Mouse (Mus musculus): ENCODE data around the gene Tsg101.

Gene Tsg101

GRCm38 (mm10) chr7:46919551-46920176 is at the start of gene Tsg101:
TSS of gene Tsg101 (minus strand) at chr7:46919969.
- peak; percentile 95 for DNase-seq (ENCODE audit: low read depth, low spot score)

- DNase-seq (ENCODE audit: low read depth, low spot score): no peak
These were observed 44.3 kb upstream of the Tsg101 start for GRCm38 (mm10) chr7:46964070-46964469.

DNA sequence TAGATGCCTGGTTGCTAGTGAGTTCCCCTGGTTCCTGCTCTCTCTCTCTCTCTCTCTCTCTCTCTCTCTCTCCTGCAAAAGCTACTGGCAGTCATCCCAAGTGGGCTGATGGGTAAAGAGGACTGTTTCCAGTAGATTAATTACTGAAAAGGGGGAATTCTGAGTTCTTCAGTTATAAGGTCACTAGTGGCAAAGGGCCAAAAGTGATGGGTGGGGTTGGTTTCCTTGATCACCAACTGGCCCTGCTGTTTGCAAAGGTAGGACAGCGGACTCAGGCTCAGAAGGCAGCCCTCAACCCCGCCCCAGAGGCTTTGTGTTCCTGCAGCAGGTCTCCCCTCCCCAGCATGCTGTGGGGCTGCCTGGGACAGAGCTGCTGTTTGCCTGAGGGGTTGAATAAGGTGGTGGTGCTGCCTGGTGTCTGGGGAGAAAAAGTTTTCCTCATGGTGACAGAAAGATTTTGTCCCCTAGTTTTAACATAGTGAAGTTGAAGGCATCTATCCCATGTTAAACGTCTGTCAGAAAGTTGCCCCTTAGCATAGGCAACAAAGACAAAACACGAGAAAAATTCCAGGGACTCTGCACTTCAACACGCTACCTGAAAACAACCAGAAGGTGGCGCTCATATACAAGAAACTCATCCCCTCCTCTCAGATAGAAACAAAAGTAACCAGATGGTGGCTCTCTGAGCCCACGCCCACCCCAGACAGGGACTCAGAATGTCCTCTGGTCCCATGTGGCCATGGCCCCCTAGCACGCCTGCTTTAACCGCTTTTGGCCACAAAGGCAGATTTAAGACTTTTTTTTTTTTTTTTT is 43.2 kb upstream of the Tsg101 start:
- DNase-seq (ENCODE audit: low read depth, low spot score): peak; percentile 80

DNA sequence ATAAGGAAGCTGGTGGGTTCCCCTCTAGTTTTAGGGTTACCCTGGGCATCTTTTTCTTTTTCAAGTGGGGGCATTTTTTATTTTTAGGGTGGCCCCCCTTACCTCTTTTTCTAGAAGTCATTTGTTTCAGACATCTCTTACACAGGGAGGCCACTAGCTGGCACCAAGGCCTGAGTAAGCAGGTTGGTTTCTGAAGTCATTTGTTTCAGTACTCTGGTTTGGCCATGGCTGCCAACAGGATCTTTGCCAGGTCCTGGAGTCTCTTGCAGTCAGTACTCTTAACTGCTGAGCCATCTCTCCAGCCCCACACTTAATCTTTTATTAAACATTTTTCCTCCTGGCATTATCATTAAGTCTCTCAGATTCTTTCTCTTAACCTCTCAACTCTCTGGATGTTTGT is 42.4 kb upstream of the Tsg101 start:
- DNase-seq (ENCODE audit: low read depth, low spot score): no peak

- DNase-seq (ENCODE audit: low read depth, low spot score): no peak
These were observed 41.2 kb upstream of the Tsg101 start for GRCm38 (mm10) chr7:46960991-46961390.

DNA sequence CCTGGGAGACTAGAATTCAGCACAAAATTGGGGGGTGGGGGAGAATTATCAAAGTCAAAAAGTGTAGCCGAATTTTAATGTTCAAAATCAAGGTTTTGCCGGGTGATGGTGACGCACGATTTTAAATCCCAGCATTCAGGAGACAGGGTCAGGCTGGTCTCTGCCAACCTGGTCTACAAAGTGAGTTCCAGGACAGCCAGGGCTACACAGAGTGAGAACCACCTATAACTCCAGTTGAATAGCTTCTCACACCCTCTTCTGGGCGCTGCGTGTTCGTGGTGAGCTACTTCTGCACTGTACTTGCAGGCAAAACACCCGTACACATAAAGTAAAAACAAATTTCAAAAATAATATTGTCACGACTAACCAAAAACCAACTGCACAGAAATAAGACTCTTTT is 39.1 kb upstream of the Tsg101 start:
- DNase-seq (ENCODE audit: low read depth, low spot score): peak; percentile 30

GRCm38 (mm10) chr7:46957831-46958691 is 38.3 kb upstream of the Tsg101 start, which contains the start of gene Uevld:
TSS of gene Uevld (minus strand) at chr7:46958527.
- peak; percentile 96 for DNase-seq (ENCODE audit: low read depth, low spot score)

GRCm38 (mm10) chr7:46935847-46936246 is 16.1 kb upstream of the Tsg101 start:
- peak; percentile 54 for DNase-seq (ENCODE audit: low read depth, low spot score)

GRCm38 (mm10) chr7:46934788-46935187 is 15.0 kb upstream of the Tsg101 start:
- no peak for DNase-seq (ENCODE audit: low read depth, low spot score)

DNA sequence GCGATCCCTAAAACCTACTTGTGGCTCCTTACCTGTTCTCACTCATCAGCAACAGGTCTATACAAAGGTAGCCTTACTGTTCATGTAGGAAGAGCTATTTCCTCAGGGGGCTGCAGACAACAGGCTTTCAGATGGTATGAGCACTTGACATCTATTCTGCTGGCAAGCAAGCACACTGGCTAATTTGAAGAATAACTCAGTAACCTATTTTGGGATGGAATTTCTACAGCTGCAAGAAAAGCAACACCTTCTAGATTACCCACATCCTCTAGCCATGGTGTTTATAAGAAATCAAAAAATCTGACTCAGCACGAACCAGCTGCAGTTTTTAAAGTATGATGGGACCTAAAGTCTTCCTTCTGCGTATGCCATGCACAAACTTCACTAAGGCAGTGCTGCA is 11.6 kb upstream of the Tsg101 start:
- DNase-seq (ENCODE audit: low read depth, low spot score): no peak

- DNase-seq (ENCODE audit: low read depth, low spot score): no peak
These were observed 8.5 kb upstream of the Tsg101 start for GRCm38 (mm10) chr7:46928291-46928690.

- no peak for DNase-seq (ENCODE audit: low read depth, low spot score)
These were observed 2.3 kb upstream of the Tsg101 start for GRCm38 (mm10) chr7:46922075-46922474.

DNA sequence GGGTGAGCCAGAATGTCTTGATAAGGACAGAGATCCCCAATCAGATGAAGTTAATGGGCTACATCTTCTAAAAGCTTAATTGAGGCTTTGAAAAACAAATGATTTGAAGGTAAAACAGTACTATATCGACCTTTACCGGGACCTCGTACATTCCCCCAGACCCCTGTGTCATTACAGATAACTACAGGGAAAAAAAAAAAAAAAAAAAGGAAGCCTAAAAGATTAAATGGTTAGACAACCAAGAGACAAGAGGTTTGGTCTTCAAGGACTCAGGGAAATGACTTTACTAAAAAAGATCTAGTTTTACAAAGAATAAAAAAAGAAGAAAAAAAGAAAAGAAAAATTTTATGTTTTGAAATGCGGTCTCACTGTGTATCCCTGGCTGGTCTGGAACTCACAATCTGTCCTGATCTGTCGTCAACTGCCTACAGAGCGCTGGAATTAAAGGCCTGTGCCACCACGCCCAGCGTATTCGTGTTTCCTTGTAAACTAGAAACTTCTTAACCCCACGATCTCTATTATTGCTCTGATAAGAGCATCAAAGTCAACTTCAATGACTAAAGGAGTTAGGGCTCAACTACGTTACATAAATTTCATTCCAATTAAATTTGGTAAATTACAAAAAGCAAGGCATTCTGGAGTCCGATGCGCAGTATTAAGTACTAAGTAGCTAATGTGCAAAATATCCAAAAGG is 944 bp downstream of the Tsg101 start:
- peak; percentile 50 for DNase-seq (ENCODE audit: low read depth, low spot score)

DNA sequence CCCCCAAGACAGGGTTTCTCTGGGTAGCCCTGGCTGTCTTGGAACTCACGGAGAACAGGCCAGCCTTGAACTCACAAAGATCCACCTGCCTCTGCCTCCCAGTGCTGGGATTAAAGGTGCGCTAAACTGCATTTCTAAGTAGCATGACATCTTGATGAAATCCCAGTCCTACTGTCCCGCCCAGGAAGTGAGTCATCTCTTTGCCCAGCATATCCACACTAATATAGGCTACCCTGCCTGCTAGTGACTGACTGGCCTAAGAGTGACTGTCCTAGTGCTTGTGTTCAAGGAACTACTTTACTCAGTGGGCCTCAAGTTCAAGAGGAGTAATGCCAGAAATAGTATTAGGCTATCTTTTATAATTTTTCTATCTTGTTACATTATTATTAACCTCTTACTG is 3.4 kb downstream of the Tsg101 start:
- no peak for DNase-seq (ENCODE audit: low read depth, low spot score)

GRCm38 (mm10) chr7:46911250-46911649 is 8.5 kb downstream of the Tsg101 start:
- DNase-seq (ENCODE audit: low read depth, low spot score): no peak

DNA sequence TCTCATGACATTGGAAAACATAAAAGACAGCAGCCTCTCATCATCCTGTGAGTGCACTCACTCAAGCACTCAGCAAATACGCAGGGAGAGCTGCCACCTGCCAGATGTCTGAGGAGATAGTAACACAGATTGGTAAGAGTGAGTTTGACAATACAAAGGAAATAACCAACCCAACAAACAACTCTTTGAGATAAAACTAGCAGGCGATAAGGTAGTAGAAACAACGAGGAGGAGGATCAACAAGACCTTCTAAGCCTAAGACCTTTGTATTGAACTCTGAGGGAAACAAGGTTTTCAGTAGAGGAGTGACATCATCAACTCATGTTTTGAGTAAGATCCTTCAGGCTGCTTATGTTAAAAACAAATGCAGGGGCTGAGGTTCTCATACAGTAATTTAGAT is 20.4 kb downstream of the Tsg101 start:
- DNase-seq (ENCODE audit: low read depth, low spot score): no peak

GRCm38 (mm10) chr7:46895511-46895910 is 24.3 kb downstream of the Tsg101 start:
- DNase-seq (ENCODE audit: low read depth, low spot score): peak; percentile 54

DNA sequence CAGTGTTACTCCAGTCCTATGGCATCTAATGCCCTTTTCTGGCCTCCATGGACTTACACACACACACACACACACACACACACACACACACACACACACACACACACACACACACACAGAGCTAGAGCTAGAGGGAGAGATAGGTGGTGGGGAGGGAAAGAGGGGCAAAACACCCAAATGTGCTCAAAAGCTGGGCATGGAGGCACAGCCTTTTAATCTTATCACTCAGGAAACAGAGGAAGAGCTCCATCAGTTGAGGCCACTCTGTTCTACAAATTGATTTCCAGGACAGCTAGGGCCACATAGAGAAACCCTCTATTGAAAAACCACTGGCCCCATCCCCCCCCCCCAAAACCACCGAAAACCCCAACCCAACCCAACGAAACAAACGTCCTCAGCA is 36.5 kb downstream of the Tsg101 start:
- DNase-seq (ENCODE audit: low read depth, low spot score): no peak

DNA sequence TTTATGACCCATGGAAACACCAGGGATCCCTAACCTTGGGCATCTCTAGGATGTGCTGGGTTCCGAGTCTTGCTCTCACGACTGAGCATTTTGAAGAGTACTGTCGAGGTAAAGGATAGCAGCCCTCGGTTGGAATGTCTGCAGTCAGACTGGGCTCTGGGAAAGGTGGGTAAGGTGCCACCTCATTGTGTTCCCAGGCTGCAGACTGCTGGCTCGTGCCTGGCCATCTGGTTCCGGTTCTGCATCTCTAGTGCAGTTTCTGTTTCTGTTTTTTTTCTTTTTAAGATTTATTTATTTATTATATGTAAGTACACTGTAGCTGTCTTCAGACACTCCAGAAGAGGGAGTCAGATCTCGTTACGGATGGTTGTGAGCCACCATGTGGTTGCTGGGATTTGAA is 37.8 kb downstream of the Tsg101 start:
- DNase-seq (ENCODE audit: low read depth, low spot score): peak; percentile 36

- no peak for DNase-seq (ENCODE audit: low read depth, low spot score)
These were observed 38.8 kb downstream of the Tsg101 start for GRCm38 (mm10) chr7:46880992-46881391.

GRCm38 (mm10) chr7:46879851-46880250 is 39.9 kb downstream of the Tsg101 start:
- no peak for DNase-seq (ENCODE audit: low read depth, low spot score)

DNA sequence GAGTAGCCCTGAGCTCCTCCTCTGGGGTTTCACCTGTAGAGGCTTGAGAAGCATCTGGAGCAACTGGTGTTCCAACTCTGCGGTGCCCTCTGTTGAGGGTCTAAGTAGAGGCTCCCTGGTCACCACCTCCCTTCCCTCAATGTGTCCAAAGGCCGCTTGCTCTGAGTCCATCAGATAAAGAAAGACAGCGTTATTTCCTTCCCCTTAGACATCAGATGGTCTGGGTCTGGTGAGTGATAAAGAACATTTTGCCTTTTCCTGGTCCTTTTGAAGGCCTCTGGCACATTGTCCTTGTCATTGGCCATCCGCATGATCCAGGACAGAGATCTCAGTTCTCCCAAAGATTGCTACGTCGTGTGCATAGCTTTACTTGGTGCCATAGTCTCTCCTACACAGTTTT is 42.5 kb downstream of the Tsg101 start:
- no peak for DNase-seq (ENCODE audit: low read depth, low spot score)
